Mouse (Mus musculus) megakaryocyte progenitor cell, adult 5-6 weeks (primary cell): Measurements from ENCODE around the gene Dnajc5g. TPM values are rescaled to one million over a fixed set of nuclear protein-coding genes. Genes with fewer than 3 reads are reported as not detected.

Source experiments
- total RNA-seq, 2 experiments: library from RNA; stranded (forward) in 1 of 2; stranded (reverse) in 1 of 2; fragments of 157-497, 149-512 nt in 1 of 2; fragments of 200-1000 nt in 1 of 2; gene quantifications; 2 replicates each; pipeline versions ENCODE4 v1.2.3 to v1.2.4; 2015 to 2017

The Dnajc5g gene
- total RNA-seq, 2 experiments from 2014 or later: not detected

Other genes starting within 250 kb of the Dnajc5g start
- 18.2 and 23.9 TPM in 2 replicates for gene Tmem214, start 238.3 kb upstream of the Dnajc5g start, total RNA-seq (2015)
- 20.9 and 38.4 TPM in 2 replicates for gene Tmem214, start 238.3 kb upstream of the Dnajc5g start, total RNA-seq (2017)
- 12.4 and 13.8 TPM in 2 replicates for gene Agbl5, start 217.6 kb upstream of the Dnajc5g start, total RNA-seq (2015)
- gene Agbl5, start 217.6 kb upstream of the Dnajc5g start, total RNA-seq (2017): 7.7 and 8.4 TPM in 2 replicates
- 439 and 494 TPM in 2 replicates for gene Ost4, start 198.5 kb upstream of the Dnajc5g start, total RNA-seq (2015)
- gene Ost4, start 198.5 kb upstream of the Dnajc5g start, total RNA-seq (2017): 259 and 297 TPM in 2 replicates
- gene Emilin1, start 192.9 kb upstream of the Dnajc5g start, total RNA-seq (2015): 49.7 and 64.5 TPM in 2 replicates
- gene Emilin1, start 192.9 kb upstream of the Dnajc5g start, total RNA-seq (2017): 98.6 and 99.3 TPM in 2 replicates
- gene Khk, start 184.9 kb upstream of the Dnajc5g start, total RNA-seq (2015): 74.3 and 88.2 TPM in 2 replicates
- 62.2 and 82.9 TPM in 2 replicates for gene Khk, start 184.9 kb upstream of the Dnajc5g start, total RNA-seq (2017)
- not detected in 2 replicates for gene Cgref1, start 160.7 kb upstream of the Dnajc5g start, total RNA-seq (2015)
- gene Cgref1, start 160.7 kb upstream of the Dnajc5g start, total RNA-seq (2017): 1.7 TPM in 1 of 2 replicates, not detected in the other
- gene Preb, start 145.9 kb upstream of the Dnajc5g start, total RNA-seq (2015): 53.5 and 54.6 TPM in 2 replicates
- gene Preb, start 145.9 kb upstream of the Dnajc5g start, total RNA-seq (2017): 45.2 and 62.3 TPM in 2 replicates
- 0.02 TPM in 1 of 2 replicates, not detected in the other for gene Tcf23, start 137.6 kb upstream of the Dnajc5g start, total RNA-seq (2015)
- gene Tcf23, start 137.6 kb upstream of the Dnajc5g start, total RNA-seq (2017): not detected in 2 replicates
- 81.4 and 113 TPM in 2 replicates for gene Atraid, start 58.0 kb upstream of the Dnajc5g start, total RNA-seq (2015)
- gene Atraid, start 58.0 kb upstream of the Dnajc5g start, total RNA-seq (2017): 64.1 and 66.4 TPM in 2 replicates
- gene Slc5a6, start 57.4 kb upstream of the Dnajc5g start, total RNA-seq (2015): 3.5 and 4.8 TPM in 2 replicates
- 7.5 and 8.9 TPM in 2 replicates for gene Slc5a6, start 57.4 kb upstream of the Dnajc5g start, total RNA-seq (2017)
- gene Cad, start 51.5 kb upstream of the Dnajc5g start, total RNA-seq (2015): 43.4 and 51.2 TPM in 2 replicates
- 28.6 and 28.9 TPM in 2 replicates for gene Cad, start 51.5 kb upstream of the Dnajc5g start, total RNA-seq (2017)
- not detected in 2 replicates for gene Slc30a3, start 2.0 kb downstream of the Dnajc5g start, total RNA-seq (2015)
- not detected in 2 replicates for gene Slc30a3, start 2.0 kb downstream of the Dnajc5g start, total RNA-seq (2017)
- not detected in 2 replicates for gene Trim54, start 10.4 kb downstream of the Dnajc5g start, total RNA-seq (2015)
- gene Trim54, start 10.4 kb downstream of the Dnajc5g start, total RNA-seq (2017): not detected in 2 replicates
- gene Ucn, start 32.5 kb downstream of the Dnajc5g start, total RNA-seq (2015): not detected in 2 replicates
- not detected in 2 replicates for gene Ucn, start 32.5 kb downstream of the Dnajc5g start, total RNA-seq (2017)
- 27.1 and 35.3 TPM in 2 replicates for gene Mpv17, start 48.0 kb downstream of the Dnajc5g start, total RNA-seq (2015)
- gene Mpv17, start 48.0 kb downstream of the Dnajc5g start, total RNA-seq (2017): 18.0 and 32.8 TPM in 2 replicates
- gene Gm29609, start 73.6 kb downstream of the Dnajc5g start, total RNA-seq (2015): 0.35 and 0.59 TPM in 2 replicates
- gene Gm29609, start 73.6 kb downstream of the Dnajc5g start, total RNA-seq (2017): 0.10 TPM in 1 of 2 replicates, not detected in the other
- 72.1 and 83.7 TPM in 2 replicates for gene Gtf3c2, start 73.9 kb downstream of the Dnajc5g start, total RNA-seq (2015)
- gene Gtf3c2, start 73.9 kb downstream of the Dnajc5g start, total RNA-seq (2017): 46.9 and 63.5 TPM in 2 replicates
- gene Snx17, start 86.9 kb downstream of the Dnajc5g start, total RNA-seq (2015): 52.1 and 54.2 TPM in 2 replicates
- gene Snx17, start 86.9 kb downstream of the Dnajc5g start, total RNA-seq (2017): 31.5 and 40.7 TPM in 2 replicates
- 27.8 and 33.1 TPM in 2 replicates for gene Eif2b4, start 87.1 kb downstream of the Dnajc5g start, total RNA-seq (2015)
- 36.7 and 41.9 TPM in 2 replicates for gene Eif2b4, start 87.1 kb downstream of the Dnajc5g start, total RNA-seq (2017)
- 7.1 and 7.3 TPM in 2 replicates for gene Zfp513, start 96.0 kb downstream of the Dnajc5g start, total RNA-seq (2015)
- 4.3 and 4.5 TPM in 2 replicates for gene Zfp513, start 96.0 kb downstream of the Dnajc5g start, total RNA-seq (2017)
- gene Ppm1g, start 114.4 kb downstream of the Dnajc5g start, total RNA-seq (2015): 109 and 131 TPM in 2 replicates
- gene Ppm1g, start 114.4 kb downstream of the Dnajc5g start, total RNA-seq (2017): 168 and 213 TPM in 2 replicates
- 39.2 and 39.4 TPM in 2 replicates for gene Nrbp1, start 134.6 kb downstream of the Dnajc5g start, total RNA-seq (2015)
- 77.5 and 98.0 TPM in 2 replicates for gene Nrbp1, start 134.6 kb downstream of the Dnajc5g start, total RNA-seq (2017)
- not detected in 2 replicates for gene Gm9970, start 134.9 kb downstream of the Dnajc5g start, total RNA-seq (2015)
- 0.25 TPM in 1 of 2 replicates, not detected in the other for gene Gm9970, start 134.9 kb downstream of the Dnajc5g start, total RNA-seq (2017)
- 1.3 and 2.1 TPM in 2 replicates for gene Krtcap3, start 145.4 kb downstream of the Dnajc5g start, total RNA-seq (2015)
- 3.4 and 4.1 TPM in 2 replicates for gene Krtcap3, start 145.4 kb downstream of the Dnajc5g start, total RNA-seq (2017)
- gene Ift172, start 184.8 kb downstream of the Dnajc5g start, total RNA-seq (2015): 7.3 and 11.1 TPM in 2 replicates
- gene Ift172, start 184.8 kb downstream of the Dnajc5g start, total RNA-seq (2017): 20.8 and 33.0 TPM in 2 replicates
- not detected in 2 replicates for gene Fndc4, start 189.8 kb downstream of the Dnajc5g start, total RNA-seq (2015)
- gene Fndc4, start 189.8 kb downstream of the Dnajc5g start, total RNA-seq (2017): not detected in 2 replicates
- not detected in 2 replicates for gene Gckr, start 191.2 kb downstream of the Dnajc5g start, total RNA-seq (2015)
- not detected in 2 replicates for gene Gckr, start 191.2 kb downstream of the Dnajc5g start, total RNA-seq (2017)